Mouse (Mus musculus): ENCODE measurements around the gene Hist1h2an. TPM values are rescaled to one million over a fixed set of nuclear protein-coding genes. Genes with fewer than 3 reads are reported as not detected.
"Not testable (repeated sequence)": the region's sequence is repeated elsewhere in the genome, so short reads cannot be mapped to it uniquely, and the experiment has no call there.

The Hist1h2an gene
- polyA plus RNA-seq, 1 experiment from 2014 or later = 1.9 TPM

DNA sequence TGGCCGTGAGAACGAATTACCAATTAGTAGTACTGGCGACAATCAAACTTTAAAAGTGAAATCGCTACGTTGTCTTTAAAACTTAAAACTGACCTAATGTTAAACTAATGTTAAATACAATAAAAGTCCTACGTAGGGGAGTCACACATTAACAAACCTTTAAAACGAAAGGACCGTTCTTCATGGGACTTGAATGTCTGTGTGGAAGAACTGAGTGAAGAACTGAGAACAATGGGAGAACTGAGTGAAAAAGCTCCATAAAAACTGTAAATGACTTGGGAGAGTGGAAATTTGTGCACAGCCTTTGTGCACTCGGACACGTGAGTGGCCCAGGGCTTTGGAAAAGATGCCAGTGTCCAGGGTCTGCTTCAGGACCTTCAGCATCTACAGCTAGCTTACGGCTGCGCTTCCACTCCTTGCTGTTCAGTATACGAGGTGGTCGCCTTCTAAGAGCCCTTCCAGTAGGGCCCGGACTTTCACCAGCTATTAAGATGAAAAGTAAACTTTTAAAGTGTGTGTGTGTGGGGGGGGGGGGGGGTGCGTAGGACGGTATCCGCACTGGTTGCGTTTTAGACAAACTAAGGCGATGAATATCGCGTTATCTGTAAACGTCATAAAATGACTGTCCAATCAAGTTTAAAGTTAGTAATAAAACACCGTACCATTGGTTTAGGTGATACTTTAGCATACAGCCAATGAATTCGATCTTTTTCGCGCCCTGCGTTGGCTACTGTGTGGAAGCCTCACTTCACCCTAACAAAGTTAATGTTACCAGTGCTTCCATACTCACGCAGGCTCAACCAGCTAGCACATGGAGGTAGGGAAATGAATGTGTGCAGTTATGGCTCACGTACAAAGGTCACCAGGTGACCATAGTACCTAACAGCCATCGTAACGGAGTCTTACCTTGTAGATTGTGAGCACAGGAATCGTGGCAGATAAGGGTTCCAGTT, 7.9 kb downstream of the Hist1h2an start:
- Histone ChIP-seq H3K27me3 (ENCODE audit: control insufficient read depth, insufficient read depth, low read length) (no peaks in the 10 kb centered on the region), H3K36me3 (ENCODE audit: control insufficient read depth, insufficient read depth, low read length) (no peaks in the 10 kb centered on the region), H3K27ac (ENCODE audit: low read length) (peak overlapping the region; percentile 96), H3K9me3 (replicated peaks; ENCODE audit: control insufficient read depth, low read length) (no peaks in the 10 kb centered on the region), H3K4me3 (replicated peaks; ENCODE audit: low read length) (peak overlapping the region; percentile 52), H3K4me1 (ENCODE audit: control insufficient read depth, insufficient read depth, low read length) (peaks cover 27% of the 10 kb centered on the region), H3K9ac (ENCODE audit: low read length) (peak overlapping the region; percentile 85), H3K4me2 (ENCODE audit: low read depth, low read length) (peak overlapping the region; percentile 93)
- ATAC-seq (ENCODE audit: insufficient read depth, low FRiP score) = peak; percentile 88
- 2% methylated on average over 33 of the region's 33 CpGs for WGBS

DNA sequence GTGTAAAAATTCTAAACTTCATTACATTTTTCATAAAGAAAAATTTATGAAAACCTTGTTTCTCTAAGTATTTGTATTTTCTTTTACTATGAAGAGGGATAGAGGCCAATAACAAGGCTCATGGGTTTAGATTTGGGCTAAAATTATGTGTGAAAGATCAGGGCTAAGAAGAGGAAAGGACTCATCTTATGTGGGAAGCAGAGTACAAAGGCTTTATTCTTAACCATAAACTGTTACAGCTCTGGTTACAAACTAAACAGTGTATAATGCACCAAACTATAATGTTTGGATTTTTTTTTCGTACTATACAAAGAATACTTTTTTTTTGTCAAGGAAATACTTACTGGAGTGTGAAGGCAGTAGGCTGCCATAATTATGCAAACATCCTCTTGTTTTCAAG, 31.3 kb downstream of the Hist1h2an start:
- H3K4me2 ChIP-seq (ENCODE audit: low read depth, low read length) = no peak overlapping the region
- H3K36me3 ChIP-seq (ENCODE audit: control insufficient read depth, insufficient read depth, low read length) = no peaks in the 10 kb centered on the region
- H3K4me1 ChIP-seq (ENCODE audit: control insufficient read depth, insufficient read depth, low read length) = peaks cover 13% of the 10 kb centered on the region
- H3K9me3 ChIP-seq (replicated peaks; ENCODE audit: control insufficient read depth, low read length) = no peaks in the 10 kb centered on the region
- H3K27me3 ChIP-seq (ENCODE audit: control insufficient read depth, insufficient read depth, low read length) = no peaks in the 10 kb centered on the region
- no peak overlapping the region for H3K27ac ChIP-seq (ENCODE audit: low read length)
- H3K4me3 ChIP-seq (replicated peaks; ENCODE audit: low read length) = no peak overlapping the region
- H3K9ac ChIP-seq (ENCODE audit: low read length) = no peak overlapping the region
- 69% methylated on average over 1 of the region's 1 CpGs for whole genome bisulfite sequencing
- no peak for ATAC-seq (ENCODE audit: insufficient read depth, low FRiP score)

DNA sequence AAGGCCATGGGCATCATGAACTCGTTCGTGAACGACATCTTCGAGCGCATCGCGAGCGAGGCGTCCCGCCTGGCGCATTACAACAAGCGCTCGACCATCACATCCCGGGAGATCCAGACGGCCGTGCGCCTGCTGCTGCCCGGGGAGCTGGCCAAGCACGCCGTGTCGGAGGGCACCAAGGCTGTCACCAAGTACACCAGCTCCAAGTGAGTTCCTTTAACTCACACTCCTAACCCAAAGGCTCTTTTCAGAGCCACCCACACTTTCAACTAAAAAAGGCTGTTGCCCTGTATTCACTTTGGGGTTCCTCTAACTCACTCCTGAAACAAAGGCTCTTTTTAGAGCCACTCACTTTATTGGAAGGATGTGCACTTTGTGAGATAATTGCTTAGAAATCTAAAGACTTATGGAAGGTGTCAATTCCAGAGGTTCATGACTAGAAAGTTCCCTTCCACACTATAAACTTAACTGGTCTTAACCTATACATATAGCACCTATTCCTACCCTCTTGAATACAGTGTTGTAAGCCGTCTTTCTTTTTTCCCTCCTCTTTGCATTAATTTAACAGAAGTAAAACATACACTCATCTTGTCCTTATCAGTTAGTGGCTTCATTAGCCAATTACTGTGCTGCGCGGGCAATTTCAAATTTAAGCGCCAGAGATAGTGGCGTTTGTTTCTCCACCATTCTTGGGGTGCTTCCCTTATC, 32.6 kb downstream of the Hist1h2an start:
- WGBS = under 1% methylated on average over 21 of the region's 26 CpGs
- Histone ChIP-seq H3K9ac (ENCODE audit: low read length) (peak overlapping the region; percentile 66), H3K4me1 (ENCODE audit: control insufficient read depth, insufficient read depth, low read length) (peaks cover 15% of the 10 kb centered on the region), H3K27ac (ENCODE audit: low read length) (peak overlapping the region; percentile 89), H3K4me3 (replicated peaks; ENCODE audit: low read length) (peak overlapping the region; percentile 52), H3K4me2 (ENCODE audit: low read depth, low read length) (peak overlapping the region; percentile 79)
- not testable (repeated sequence) for H3K27me3 ChIP-seq (ENCODE audit: control insufficient read depth, insufficient read depth, low read length); H3K9me3 ChIP-seq (replicated peaks; ENCODE audit: control insufficient read depth, low read length); H3K36me3 ChIP-seq (ENCODE audit: control insufficient read depth, insufficient read depth, low read length); ATAC-seq (ENCODE audit: insufficient read depth, low FRiP score)

DNA sequence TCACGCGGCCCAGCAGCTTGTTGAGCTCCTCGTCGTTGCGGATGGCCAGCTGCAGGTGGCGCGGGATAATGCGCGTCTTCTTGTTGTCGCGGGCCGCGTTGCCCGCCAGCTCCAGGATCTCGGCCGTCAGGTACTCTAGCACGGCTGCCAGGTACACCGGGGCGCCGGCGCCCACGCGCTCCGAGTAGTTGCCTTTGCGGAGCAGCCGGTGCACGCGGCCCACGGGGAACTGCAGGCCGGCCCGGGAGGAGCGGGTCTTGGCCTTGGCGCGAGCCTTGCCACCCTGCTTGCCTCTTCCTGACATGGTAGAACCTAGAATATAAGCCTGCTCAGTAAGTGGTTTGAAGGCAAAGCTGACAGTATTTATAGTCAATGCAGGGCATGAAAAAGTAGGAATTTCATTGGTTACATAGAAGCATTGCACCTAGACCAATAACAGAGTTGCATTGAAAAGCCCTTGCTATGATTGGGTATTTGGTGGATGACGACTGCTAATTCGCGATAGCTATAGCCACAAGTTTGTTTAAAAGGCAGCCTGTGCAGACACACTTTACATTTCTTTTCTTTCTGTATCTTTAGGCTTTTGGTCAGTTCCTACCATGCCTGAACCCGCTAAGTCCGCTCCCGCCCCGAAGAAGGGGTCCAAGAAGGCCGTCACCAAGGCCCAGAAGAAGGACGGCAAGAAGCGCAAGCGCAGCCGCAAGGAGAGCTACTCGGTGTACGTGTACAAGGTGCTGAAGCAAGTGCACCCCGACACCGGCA, 33.3 kb downstream of the Hist1h2an start, which contains the start of the genes Hist1h2ak and Hist1h2bn:
Gene Hist1h2ak (minus strand): TSS at position 304 of the 762 bp plus-strand sequence.
Gene Hist1h2bn (plus strand): TSS at position 600 of the 762 bp plus-strand sequence.
- Histone ChIP-seq H3K4me1 (ENCODE audit: control insufficient read depth, insufficient read depth, low read length) (peaks cover 18% of the 10 kb centered on the region), H3K4me3 (replicated peaks; ENCODE audit: low read length) (peak within 1 kb of the TSS; percentile 52), H3K4me2 (ENCODE audit: low read depth, low read length) (peak within 1 kb of the TSS; percentile 79), H3K9ac (ENCODE audit: low read length) (peak within 1 kb of the TSS; percentile 74), H3K27ac (ENCODE audit: low read length) (peak within 1 kb of the TSS; percentile 95)
- not testable (repeated sequence) for H3K36me3 ChIP-seq (ENCODE audit: control insufficient read depth, insufficient read depth, low read length); H3K27me3 ChIP-seq (ENCODE audit: control insufficient read depth, insufficient read depth, low read length); H3K9me3 ChIP-seq (replicated peaks; ENCODE audit: control insufficient read depth, low read length)
- 0% methylated on average over 37 of the region's 50 CpGs for WGBS
- ATAC-seq (ENCODE audit: insufficient read depth, low FRiP score) = peak; percentile 93

DNA sequence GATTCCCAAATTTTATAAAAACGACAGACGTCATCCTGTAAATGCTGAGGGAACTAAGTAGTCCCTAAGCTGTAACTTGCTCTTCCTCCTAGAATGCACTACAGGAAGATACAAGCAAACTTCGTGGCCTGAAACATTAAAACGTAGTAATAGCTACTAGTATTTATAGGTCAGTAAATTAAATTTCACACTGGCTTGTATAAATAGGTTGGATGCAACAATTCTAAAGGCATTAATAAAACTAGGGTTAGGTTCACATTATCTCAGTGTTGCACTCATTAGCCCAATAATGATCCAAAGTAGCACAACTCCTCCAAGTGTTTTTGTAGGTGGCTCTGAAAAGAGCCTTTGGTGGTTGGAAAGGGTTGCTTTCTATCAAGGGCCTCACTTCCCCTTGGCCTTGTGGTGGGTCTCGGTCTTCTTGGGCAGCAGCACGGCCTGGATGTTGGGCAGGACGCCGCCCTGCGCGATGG, 33.9 kb downstream of the Hist1h2an start:
- no peaks in the 10 kb centered on the region for H3K36me3 ChIP-seq (ENCODE audit: control insufficient read depth, insufficient read depth, low read length)
- H3K4me1 ChIP-seq (ENCODE audit: control insufficient read depth, insufficient read depth, low read length) = peaks cover 20% of the 10 kb centered on the region
- H3K9ac ChIP-seq (ENCODE audit: low read length) = peak overlapping the region; percentile 74
- no peak for ATAC-seq (ENCODE audit: insufficient read depth, low FRiP score)
- peak overlapping the region; percentile 50 for H3K4me3 ChIP-seq (replicated peaks; ENCODE audit: low read length)
- peak overlapping the region; percentile 79 for H3K4me2 ChIP-seq (ENCODE audit: low read depth, low read length)
- peak overlapping the region; percentile 95 for H3K27ac ChIP-seq (ENCODE audit: low read length)
- WGBS = 3% methylated on average over 10 of the region's 10 CpGs
- H3K27me3 ChIP-seq (ENCODE audit: control insufficient read depth, insufficient read depth, low read length) = no peaks in the 10 kb centered on the region
- no peaks in the 10 kb centered on the region for H3K9me3 ChIP-seq (replicated peaks; ENCODE audit: control insufficient read depth, low read length)

DNA sequence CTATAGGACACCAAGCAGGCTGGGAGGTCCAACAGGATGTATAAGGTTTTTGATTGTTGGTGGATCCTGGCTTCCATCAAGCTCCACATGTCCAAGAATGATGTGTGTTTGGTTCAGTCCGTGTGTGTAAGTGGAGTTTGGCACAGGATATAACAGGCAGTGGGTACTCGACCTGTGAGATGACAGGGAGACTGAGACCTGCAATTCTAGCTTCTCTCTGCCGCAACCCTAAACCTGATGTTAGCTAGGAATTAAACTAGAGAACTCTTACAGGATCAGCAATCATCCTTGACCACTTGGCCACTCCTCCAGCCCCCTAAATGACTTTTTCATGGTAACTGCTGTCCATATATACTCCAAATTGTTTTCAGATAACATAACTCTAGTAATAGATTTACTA, 34.7 kb downstream of the Hist1h2an start:
- Histone ChIP-seq H3K27ac (ENCODE audit: low read length) (peak overlapping the region; percentile 95), H3K9ac (ENCODE audit: low read length) (no peak overlapping the region; the same call in 1 of the 2 replicates), H3K4me1 (ENCODE audit: control insufficient read depth, insufficient read depth, low read length) (peaks cover 20% of the 10 kb centered on the region), H3K9me3 (replicated peaks; ENCODE audit: control insufficient read depth, low read length) (no peaks in the 10 kb centered on the region), H3K36me3 (ENCODE audit: control insufficient read depth, insufficient read depth, low read length) (no peaks in the 10 kb centered on the region), H3K4me3 (replicated peaks; ENCODE audit: low read length) (peak overlapping the region; percentile 50; the same call in 1 of the 2 replicates), H3K27me3 (ENCODE audit: control insufficient read depth, insufficient read depth, low read length) (no peaks in the 10 kb centered on the region), H3K4me2 (ENCODE audit: low read depth, low read length) (peak overlapping the region; percentile 79)
- no peak for ATAC-seq (ENCODE audit: insufficient read depth, low FRiP score)
- WGBS = 35% methylated on average over 3 of the region's 3 CpGs

DNA sequence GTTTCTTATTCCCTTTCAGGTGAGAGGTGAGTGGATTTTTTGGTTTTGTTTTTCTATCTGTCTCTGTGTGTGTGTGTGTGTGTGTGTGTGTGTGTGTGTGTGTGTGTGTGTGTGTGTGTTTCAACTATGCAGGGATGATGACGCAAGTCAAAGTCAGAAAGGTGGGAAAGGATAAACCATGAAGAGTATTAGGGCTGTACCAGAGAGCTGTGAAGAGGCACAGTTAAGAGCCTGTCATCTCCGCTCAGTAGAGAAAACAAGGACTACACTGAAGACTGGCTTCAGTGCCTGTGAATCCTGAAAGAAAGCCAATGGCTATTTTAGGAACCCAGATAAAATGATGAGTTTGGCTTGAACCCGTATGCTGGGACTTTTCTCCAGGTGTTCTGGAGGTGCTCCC, 35.2 kb downstream of the Hist1h2an start:
- no peaks in the 10 kb centered on the region for H3K9me3 ChIP-seq (replicated peaks; ENCODE audit: control insufficient read depth, low read length)
- no peaks in the 10 kb centered on the region for H3K36me3 ChIP-seq (ENCODE audit: control insufficient read depth, insufficient read depth, low read length)
- no peaks in the 10 kb centered on the region for H3K27me3 ChIP-seq (ENCODE audit: control insufficient read depth, insufficient read depth, low read length)
- H3K4me1 ChIP-seq (ENCODE audit: control insufficient read depth, insufficient read depth, low read length) = peaks cover 20% of the 10 kb centered on the region
- 71% methylated on average over 3 of the region's 3 CpGs for WGBS
- peak overlapping the region; percentile 79 for H3K4me2 ChIP-seq (ENCODE audit: low read depth, low read length)
- H3K27ac ChIP-seq (ENCODE audit: low read length) = peak overlapping the region; percentile 95
- no peak overlapping the region for H3K9ac ChIP-seq (ENCODE audit: low read length)
- ATAC-seq (ENCODE audit: insufficient read depth, low FRiP score) = no peak
- no peak overlapping the region for H3K4me3 ChIP-seq (replicated peaks; ENCODE audit: low read length)

DNA sequence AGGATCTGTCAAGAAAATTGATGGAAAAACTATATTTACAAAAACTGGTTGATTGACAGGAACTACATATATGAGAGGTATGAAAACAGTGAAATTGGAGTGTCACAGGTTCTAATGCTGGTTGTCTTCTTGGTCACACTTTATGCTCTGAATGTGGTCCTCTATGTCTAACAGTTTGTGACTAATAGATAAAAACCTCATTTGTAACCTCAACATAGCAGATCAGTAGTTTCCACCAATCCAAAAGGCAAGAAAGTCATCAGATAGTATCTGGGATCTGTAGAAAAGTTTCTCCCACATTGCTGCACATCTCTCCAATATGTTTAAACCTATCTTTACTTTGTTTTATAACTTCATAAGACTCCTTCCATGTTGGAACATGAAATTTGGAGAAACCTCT, 35.6 kb downstream of the Hist1h2an start:
- no peak for ATAC-seq (ENCODE audit: insufficient read depth, low FRiP score)
- Histone ChIP-seq H3K4me2 (ENCODE audit: low read depth, low read length) (no peak overlapping the region), H3K36me3 (ENCODE audit: control insufficient read depth, insufficient read depth, low read length) (no peaks in the 10 kb centered on the region), H3K4me1 (ENCODE audit: control insufficient read depth, insufficient read depth, low read length) (peaks cover 20% of the 10 kb centered on the region), H3K27ac (ENCODE audit: low read length) (no peak overlapping the region), H3K9ac (ENCODE audit: low read length) (no peak overlapping the region), H3K9me3 (replicated peaks; ENCODE audit: control insufficient read depth, low read length) (no peaks in the 10 kb centered on the region), H3K27me3 (ENCODE audit: control insufficient read depth, insufficient read depth, low read length) (no peaks in the 10 kb centered on the region), H3K4me3 (replicated peaks; ENCODE audit: low read length) (no peak overlapping the region)

All from stomach, embryonic 16.5 days (tissue).